Mouse (Mus musculus): ENCODE data around the gene Top3a. TPM values are rescaled to one million over a fixed set of nuclear protein-coding genes. Genes with fewer than 3 reads are reported as not detected.
"Not testable (repeated sequence)": the region's sequence is repeated elsewhere in the genome, so short reads cannot be mapped to it uniquely, and the experiment has no call there.

Top3a gene
- 17.0 and 17.2 TPM in 2 replicates for polyA plus RNA-seq (2015; fragmentation: Nextera tagmentation; extraction: Ambion mirVana)

- WGBS = under 1% methylated on average over 62 of the region's 62 CpGs
- Histone ChIP-seq H3K27me3 (no peaks in the 10 kb centered on the region), H3K4me3 (peak within 1 kb of the TSS; percentile 75), H3K9ac (peak within 1 kb of the TSS; percentile 71), H3K9me3 (no peaks in the 10 kb centered on the region), H3K4me2 (peak within 1 kb of the TSS; percentile 76), H3K27ac (peak within 1 kb of the TSS; percentile 90), H3K36me3 (peaks cover 15% of the 10 kb centered on the region), H3K4me1 (peaks cover 66% of the 10 kb centered on the region)
- peak; percentile 95 for ATAC-seq (ENCODE audit: borderline replicate concordance, extremely low read depth, low FRiP score, low TSS enrichment)
These were observed at the start of gene Top3a, which contains the start of gene Smcr8 for GRCm38 (mm10) chr11:60776829-60777740. Top3a (minus strand) TSS chr11:60777365. Smcr8 (plus strand) TSS chr11:60777524.

DNA sequence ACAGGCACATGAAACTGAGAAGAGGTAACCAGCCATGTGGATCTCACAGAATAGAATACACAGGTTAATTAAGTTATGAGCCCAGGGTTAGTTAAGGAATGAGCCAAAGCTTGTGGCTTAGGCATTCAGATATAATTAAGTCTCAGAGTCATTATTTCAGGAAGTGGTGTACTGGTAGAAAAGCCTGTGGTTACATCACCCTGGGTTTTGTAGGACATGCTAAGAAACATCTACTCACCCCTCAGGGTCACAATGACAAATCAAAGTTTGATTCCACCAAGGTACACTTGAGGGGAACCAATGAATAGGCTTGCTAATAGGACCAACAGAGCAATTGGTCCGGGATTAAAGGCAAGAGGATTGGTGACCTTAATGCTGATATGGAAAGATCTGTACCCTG is 49.5 kb upstream of the Top3a start:
- Histone ChIP-seq H3K36me3 (no peaks in the 10 kb centered on the region), H3K9ac (no peak overlapping the region), H3K27me3 (no peaks in the 10 kb centered on the region), H3K27ac (no peak overlapping the region), H3K4me2 (no peak overlapping the region), H3K4me3 (no peak overlapping the region), H3K4me1 (peaks cover 6% of the 10 kb centered on the region), H3K9me3 (no peaks in the 10 kb centered on the region)
- no peak for ATAC-seq (ENCODE audit: borderline replicate concordance, extremely low read depth, low FRiP score, low TSS enrichment)
- WGBS = 50% methylated on average over 1 of the region's 1 CpGs

DNA sequence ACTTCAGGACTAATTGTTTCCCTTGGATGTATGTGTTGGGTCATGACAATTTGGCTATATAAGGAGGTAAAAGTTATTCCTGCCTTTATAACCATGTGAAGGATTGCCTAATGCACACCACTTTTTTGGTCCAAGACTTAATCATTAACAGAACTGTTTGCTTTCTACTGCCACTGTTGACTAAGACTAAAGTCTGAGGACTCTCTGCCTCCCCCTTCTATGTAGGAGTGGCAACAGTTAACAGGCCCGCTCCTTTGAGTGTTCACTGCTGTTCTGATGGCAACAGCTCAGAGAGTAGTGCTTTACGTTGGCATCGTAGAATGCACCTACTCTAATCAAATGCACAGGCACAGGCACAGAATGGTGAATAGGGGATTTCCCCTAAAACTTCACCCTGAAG is 48.0 kb upstream of the Top3a start:
- H3K36me3 ChIP-seq = no peaks in the 10 kb centered on the region
- H3K27me3 ChIP-seq = no peaks in the 10 kb centered on the region
- H3K9me3 ChIP-seq = no peaks in the 10 kb centered on the region
- H3K4me1 ChIP-seq = no peaks in the 10 kb centered on the region
- peak overlapping the region; percentile 76 for H3K27ac ChIP-seq
- WGBS = 56% methylated on average over 3 of the region's 3 CpGs
- peak; percentile 49; the same call in 1 of the 2 replicates for ATAC-seq (ENCODE audit: borderline replicate concordance, extremely low read depth, low FRiP score, low TSS enrichment)
- H3K4me2 ChIP-seq = no peak overlapping the region
- H3K4me3 ChIP-seq = no peak overlapping the region
- H3K9ac ChIP-seq = no peak overlapping the region

GRCm38 (mm10) chr11:60823771-60824170 is 46.6 kb upstream of the Top3a start:
- no peak overlapping the region for H3K9ac ChIP-seq
- ATAC-seq (ENCODE audit: borderline replicate concordance, extremely low read depth, low FRiP score, low TSS enrichment) = no peak
- no peaks in the 10 kb centered on the region for H3K36me3 ChIP-seq
- no peak overlapping the region for H3K4me3 ChIP-seq
- WGBS = 59% methylated on average over 2 of the region's 2 CpGs
- H3K27ac ChIP-seq = no peak overlapping the region
- H3K27me3 ChIP-seq = no peaks in the 10 kb centered on the region
- H3K9me3 ChIP-seq = no peaks in the 10 kb centered on the region
- no peaks in the 10 kb centered on the region for H3K4me1 ChIP-seq
- no peak overlapping the region for H3K4me2 ChIP-seq

GRCm38 (mm10) chr11:60816398-60816797 is 39.2 kb upstream of the Top3a start:
- no peak overlapping the region for H3K4me2 ChIP-seq
- no peaks in the 10 kb centered on the region for H3K4me1 ChIP-seq
- no peaks in the 10 kb centered on the region for H3K9me3 ChIP-seq
- no peaks in the 10 kb centered on the region for H3K36me3 ChIP-seq
- no peak overlapping the region for H3K27ac ChIP-seq
- ATAC-seq (ENCODE audit: borderline replicate concordance, extremely low read depth, low FRiP score, low TSS enrichment) = no peak
- H3K4me3 ChIP-seq = no peak overlapping the region
- 62% methylated on average over 5 of the region's 5 CpGs for WGBS
- H3K9ac ChIP-seq = no peak overlapping the region
- H3K27me3 ChIP-seq = no peaks in the 10 kb centered on the region

DNA sequence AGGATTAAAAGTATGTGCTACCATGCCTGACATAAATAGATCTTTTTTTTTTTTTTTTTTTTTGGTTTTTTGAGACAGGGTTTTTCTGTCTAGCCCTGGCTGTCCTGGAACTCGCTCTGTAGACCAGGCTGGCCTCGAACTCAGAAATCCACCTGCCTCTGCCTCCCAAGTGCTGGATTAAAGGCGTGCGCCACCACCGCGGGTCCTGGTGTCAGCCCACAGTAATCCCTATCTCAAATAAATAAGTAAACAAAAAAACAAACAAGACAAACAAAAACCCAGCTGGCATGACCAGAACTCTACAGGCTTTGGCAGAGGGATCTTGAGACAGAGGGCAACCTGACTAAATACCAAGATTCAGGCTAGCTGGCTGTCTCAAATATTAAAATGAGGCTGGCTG is 34.5 kb upstream of the Top3a start, which contains the start of gene Shmt1:
TSS of gene Shmt1 (minus strand) at position 101 of the 400 bp plus-strand sequence.
- 23% methylated on average over 6 of the region's 6 CpGs for WGBS
- peak within 1 kb of the TSS; percentile 46 for H3K9ac ChIP-seq
- H3K4me1 ChIP-seq = peaks cover 32% of the 10 kb centered on the region
- not testable (repeated sequence) for H3K36me3 ChIP-seq; H3K27me3 ChIP-seq; ATAC-seq (ENCODE audit: borderline replicate concordance, extremely low read depth, low FRiP score, low TSS enrichment); H3K9me3 ChIP-seq
- H3K4me3 ChIP-seq = peak within 1 kb of the TSS; percentile 54
- peak within 1 kb of the TSS; percentile 56 for H3K27ac ChIP-seq
- peak within 1 kb of the TSS; percentile 91 for H3K4me2 ChIP-seq

DNA sequence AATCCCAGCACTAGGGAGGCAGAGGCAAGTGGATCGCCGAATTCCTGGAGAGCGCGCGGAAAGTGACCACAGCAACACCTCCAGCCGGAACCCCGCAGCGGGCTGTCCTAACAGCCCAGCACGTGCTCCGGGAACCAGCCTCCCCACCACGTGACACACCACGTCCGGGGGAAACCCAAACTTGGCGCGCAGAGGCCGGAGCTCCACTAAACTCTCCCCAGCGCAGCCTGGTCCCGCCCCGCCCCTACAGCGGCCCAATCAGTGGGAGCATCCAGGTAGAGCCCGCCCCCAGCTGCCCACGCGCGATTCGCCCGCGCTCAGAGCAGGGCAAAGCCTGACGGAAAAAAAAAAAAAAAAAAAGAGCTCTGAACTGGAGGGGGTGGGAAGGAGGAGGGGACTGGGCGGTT is 33.9 kb upstream of the Top3a start:
- WGBS = under 1% methylated on average over 29 of the region's 29 CpGs
- H3K9ac ChIP-seq = peak overlapping the region; percentile 46

DNA sequence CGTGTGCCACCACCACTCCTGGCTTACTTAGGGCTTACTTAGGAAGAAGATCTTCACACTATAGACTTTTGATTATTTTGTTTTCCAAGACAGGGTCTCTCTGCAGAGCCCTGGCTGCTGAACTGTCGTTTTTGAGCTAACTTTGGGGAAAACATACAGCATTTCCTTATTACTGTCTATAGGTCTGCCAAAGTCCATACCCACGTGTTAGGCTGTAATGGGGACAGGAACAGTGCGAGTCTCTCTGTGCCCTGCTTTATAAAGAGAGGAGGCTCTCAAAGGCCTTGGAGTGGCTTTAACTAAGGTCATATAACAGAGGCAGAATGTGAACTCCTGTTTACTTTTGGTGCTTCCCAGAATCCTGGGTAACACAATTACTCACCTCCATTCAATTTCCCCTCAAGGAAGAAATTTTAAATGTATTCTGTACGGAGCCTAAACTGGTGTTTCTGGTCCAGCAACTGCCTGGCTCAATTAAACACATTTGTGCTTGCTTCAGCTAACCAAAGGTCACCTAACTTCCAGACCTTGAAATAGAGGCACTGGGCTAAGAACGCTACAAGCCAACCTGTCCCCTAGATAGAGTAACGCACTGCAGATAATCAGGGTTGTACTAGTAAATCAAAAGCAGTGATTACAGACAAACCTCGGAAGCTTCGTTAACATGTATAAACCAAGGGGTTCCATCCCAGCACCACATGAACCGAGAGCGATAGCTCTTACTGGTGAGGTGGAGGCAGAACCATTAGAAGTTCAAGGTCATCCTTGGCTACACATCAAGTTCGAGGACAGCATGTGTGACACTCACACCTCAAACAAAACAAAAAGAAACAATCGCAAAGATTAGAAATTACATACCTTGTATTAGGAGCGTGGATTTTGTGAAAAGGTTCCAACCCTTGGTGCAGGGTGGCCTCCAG is 33.1 kb upstream of the Top3a start:
- H3K27me3 ChIP-seq = no peaks in the 10 kb centered on the region
- H3K9ac ChIP-seq = peak overlapping the region; percentile 46
- ATAC-seq (ENCODE audit: borderline replicate concordance, extremely low read depth, low FRiP score, low TSS enrichment) = no peak
- peak overlapping the region; percentile 56 for H3K27ac ChIP-seq
- no peaks in the 10 kb centered on the region for H3K36me3 ChIP-seq
- H3K4me1 ChIP-seq = peaks cover 32% of the 10 kb centered on the region
- H3K4me2 ChIP-seq = peak overlapping the region; percentile 91
- no peaks in the 10 kb centered on the region for H3K9me3 ChIP-seq
- 8% methylated on average over 14 of the region's 14 CpGs for WGBS
- H3K4me3 ChIP-seq = peak overlapping the region; percentile 54

More for the DNA sequence above, 33.9 kb upstream of the Top3a start:
- no peaks in the 10 kb centered on the region for H3K9me3 ChIP-seq
- H3K4me1 ChIP-seq = peaks cover 32% of the 10 kb centered on the region
- H3K27ac ChIP-seq = peak overlapping the region; percentile 56; the same call in 1 of the 2 replicates
- peak overlapping the region; percentile 54 for H3K4me3 ChIP-seq
- peak; percentile 99 for ATAC-seq (ENCODE audit: borderline replicate concordance, extremely low read depth, low FRiP score, low TSS enrichment)
- H3K4me2 ChIP-seq = peak overlapping the region; percentile 91
- no peaks in the 10 kb centered on the region for H3K27me3 ChIP-seq
- no peaks in the 10 kb centered on the region for H3K36me3 ChIP-seq

- Histone ChIP-seq H3K4me1 (peaks cover 32% of the 10 kb centered on the region), H3K27me3 (no peaks in the 10 kb centered on the region), H3K27ac (0 out of 2 replicates have a peak overlapping the region, but pooled peaks have one; percentile 56), H3K36me3 (no peaks in the 10 kb centered on the region), H3K4me3 (peak overlapping the region; percentile 54), H3K9me3 (no peaks in the 10 kb centered on the region), H3K4me2 (peak overlapping the region; percentile 91), H3K9ac (0 out of 2 replicates have a peak overlapping the region, but pooled peaks have one; percentile 20)
- 30% methylated on average over 1 of the region's 1 CpGs for WGBS
- ATAC-seq (ENCODE audit: borderline replicate concordance, extremely low read depth, low FRiP score, low TSS enrichment) = no peak
These were observed 32.4 kb upstream of the Top3a start for GRCm38 (mm10) chr11:60809546-60809945.

GRCm38 (mm10) chr11:60808286-60809070 is 31.3 kb upstream of the Top3a start:
- WGBS = 40% methylated on average over 4 of the region's 4 CpGs
- H3K4me1 ChIP-seq = peaks cover 32% of the 10 kb centered on the region
- H3K4me2 ChIP-seq = peak overlapping the region; percentile 24
- no peaks in the 10 kb centered on the region for H3K27me3 ChIP-seq
- ATAC-seq (ENCODE audit: borderline replicate concordance, extremely low read depth, low FRiP score, low TSS enrichment) = no peak
- 0 out of 2 replicates have a peak overlapping the region, but pooled peaks have one; percentile 2 for H3K9ac ChIP-seq
- no peak overlapping the region for H3K4me3 ChIP-seq
- H3K36me3 ChIP-seq = no peaks in the 10 kb centered on the region; the same call in 1 of the 2 replicates
- H3K27ac ChIP-seq = peak overlapping the region; percentile 47
- H3K9me3 ChIP-seq = no peaks in the 10 kb centered on the region

- Histone ChIP-seq H3K4me3 (no peak overlapping the region), H3K27me3 (no peaks in the 10 kb centered on the region), H3K9ac (no peak overlapping the region), H3K27ac (no peak overlapping the region), H3K36me3 (peaks cover 30% of the 10 kb centered on the region), H3K4me1 (no peaks in the 10 kb centered on the region), H3K9me3 (no peaks in the 10 kb centered on the region), H3K4me2 (no peak overlapping the region)
- ATAC-seq (ENCODE audit: borderline replicate concordance, extremely low read depth, low FRiP score, low TSS enrichment) = no peak
- WGBS = 83% methylated on average over 1 of the region's 1 CpGs
These were observed 23.7 kb upstream of the Top3a start for GRCm38 (mm10) chr11:60800892-60801291.

Data from lung, embryonic 15.5 days (tissue).